Mouse (Mus musculus) C3H10T1/2 (cell line): ENCODE data around the gene Olfr823. TPM values are rescaled to one million over a fixed set of nuclear protein-coding genes. Genes with fewer than 3 reads are reported as not detected.

Experiments used
- polyA plus RNA-seq, 2 experiments: library from polyadenylated mRNA; unstranded; fragments of >200 nt; fragmentation: generic; extraction: Trizol; gene quantifications; one replicate each; pipeline ENCODE4 v1.2.1; 2012; ENCODE audit warnings: missing spikeins in 2 of 2

Olfr823 gene
- polyA plus RNA-seq, result not detected

DNA sequence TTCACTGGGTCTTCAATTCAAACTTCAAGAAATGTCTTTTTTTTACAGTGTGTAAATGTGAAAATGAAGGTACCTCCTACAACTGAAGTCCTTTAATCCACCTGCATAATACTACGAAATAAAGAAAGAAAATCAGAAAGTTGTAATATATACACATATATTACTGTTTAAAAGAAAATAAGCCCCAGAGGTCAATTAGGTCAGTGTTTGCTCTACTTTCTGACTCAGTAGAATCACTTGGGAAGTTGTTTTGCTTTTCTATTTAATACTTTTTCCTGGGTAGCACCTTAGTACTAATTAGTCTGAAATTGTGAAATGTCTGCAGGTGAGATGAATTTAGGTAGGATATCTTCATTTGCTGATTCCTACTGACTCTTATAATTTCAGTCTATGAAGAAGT, at the start of gene Olfr823:
Gene Olfr823, minus strand, starts transcription at position 101 of the 400 bp plus-strand sequence.

GRCm38 (mm10) chr10:130129900-130130299, 14.7 kb upstream of the Olfr823 start, which contains the start of gene Olfr824:
Gene Olfr824 (minus strand): TSS chr10:130130000.

GRCm38 (mm10) chr10:130070910-130071309, 44.3 kb downstream of the Olfr823 start, which contains the start of gene Olfr822:
Gene Olfr822 (plus strand): TSS chr10:130071210.

Other genes starting within 250 kb of the Olfr823 start
- not detected for gene Olfr814, start 235.5 kb downstream of the Olfr823 start, polyA plus RNA-seq
- not detected for gene Olfr815, start 209.5 kb downstream of the Olfr823 start, polyA plus RNA-seq
- not detected for gene Olfr816, start 199.8 kb downstream of the Olfr823 start, polyA plus RNA-seq
- not detected for gene Olfr818, start 166.3 kb downstream of the Olfr823 start, polyA plus RNA-seq
- gene Olfr819, start 148.1 kb downstream of the Olfr823 start, polyA plus RNA-seq, result not detected
- gene Olfr247, start 139.2 kb downstream of the Olfr823 start, polyA plus RNA-seq, result not detected
- gene Gm10310, start 130.3 kb downstream of the Olfr823 start, polyA plus RNA-seq, result not detected
- not detected for gene Olfr820, start 102.8 kb downstream of the Olfr823 start, polyA plus RNA-seq
- gene Olfr821, start 85.0 kb downstream of the Olfr823 start, polyA plus RNA-seq, result not detected
- gene Olfr822, start 44.2 kb downstream of the Olfr823 start, polyA plus RNA-seq, result not detected
- not detected for gene Olfr824, start 14.6 kb upstream of the Olfr823 start, polyA plus RNA-seq
- gene Olfr825, start 51.4 kb upstream of the Olfr823 start, polyA plus RNA-seq, result not detected
- not detected for gene Olfr826, start 68.8 kb upstream of the Olfr823 start, polyA plus RNA-seq
- gene Olfr827, start 99.0 kb upstream of the Olfr823 start, polyA plus RNA-seq, result not detected
- not detected for gene Neurod4, start 164.9 kb upstream of the Olfr823 start, polyA plus RNA-seq
- not detected for gene Tespa1, start 207.5 kb upstream of the Olfr823 start, polyA plus RNA-seq